Mouse (Mus musculus) urinary bladder, postnatal 10 days (tissue): ENCODE results near the gene Pnldc1.

Experiments
- DNase-seq: peaks from one replicate; pipeline ENCODE4 v3.0.0; 2022; ENCODE audit warnings: low spot score

Pnldc1 gene

DNA sequence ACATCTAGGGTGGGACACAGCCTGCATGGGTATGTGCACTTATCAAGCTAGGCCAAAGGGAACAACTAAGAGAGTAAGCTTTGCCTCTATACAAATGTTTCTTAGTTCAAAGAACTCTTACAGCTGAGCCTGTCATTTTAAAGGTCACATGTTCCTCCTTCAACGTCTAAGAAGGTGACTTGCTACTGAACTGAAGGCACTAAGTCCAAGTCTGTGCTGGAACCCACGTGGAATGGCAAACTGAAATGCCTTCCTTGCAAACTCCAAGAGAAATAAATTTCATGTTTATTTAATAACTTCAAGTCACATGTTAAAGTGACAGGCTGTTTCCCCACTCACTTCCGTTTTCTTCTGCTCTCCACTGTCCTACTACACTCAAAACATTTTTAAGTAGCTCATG, 52.6 kb downstream of the Pnldc1 start:
- DNase-seq, result no peak

DNA sequence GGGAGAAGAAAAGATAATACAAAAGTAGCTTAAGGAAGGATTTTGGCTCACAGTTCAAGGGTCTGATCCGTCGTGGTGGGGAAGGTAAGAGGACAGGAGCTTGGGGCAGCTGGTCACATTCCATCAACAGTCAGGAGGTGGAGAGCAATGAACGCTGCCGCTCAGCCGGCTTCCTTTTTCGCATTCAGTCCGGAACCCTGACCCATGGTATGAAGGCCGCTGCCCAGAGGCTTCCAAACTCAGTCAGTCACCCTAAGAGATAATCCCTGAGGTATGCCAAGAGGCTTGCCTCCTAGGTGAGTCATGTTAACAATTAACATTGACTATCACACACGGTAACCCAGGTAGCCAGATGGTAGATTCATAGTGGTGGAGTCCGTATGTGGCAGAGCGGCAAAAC, 55.6 kb downstream of the Pnldc1 start:
- DNase-seq, result no peak

DNA sequence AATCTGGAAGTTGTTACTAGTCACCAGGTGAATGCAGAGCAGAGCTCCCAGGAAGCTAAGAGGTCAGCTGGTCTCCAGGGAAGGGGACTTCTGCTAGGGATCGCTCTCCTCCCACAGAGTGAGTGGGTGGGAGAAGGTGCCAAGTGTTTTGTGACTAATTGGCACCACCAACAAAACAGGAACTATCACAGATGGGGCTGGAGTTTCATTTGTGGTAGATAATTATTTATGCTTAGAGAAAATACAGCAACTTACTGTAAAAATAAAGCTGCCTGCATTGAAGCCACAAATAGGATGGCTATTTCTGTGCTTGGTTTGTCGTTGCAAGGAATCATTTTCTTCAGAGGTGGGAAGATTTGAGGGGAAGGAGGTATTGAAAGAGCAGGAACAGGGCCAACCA, 56.2 kb downstream of the Pnldc1 start:
- DNase-seq, result no peak

DNA sequence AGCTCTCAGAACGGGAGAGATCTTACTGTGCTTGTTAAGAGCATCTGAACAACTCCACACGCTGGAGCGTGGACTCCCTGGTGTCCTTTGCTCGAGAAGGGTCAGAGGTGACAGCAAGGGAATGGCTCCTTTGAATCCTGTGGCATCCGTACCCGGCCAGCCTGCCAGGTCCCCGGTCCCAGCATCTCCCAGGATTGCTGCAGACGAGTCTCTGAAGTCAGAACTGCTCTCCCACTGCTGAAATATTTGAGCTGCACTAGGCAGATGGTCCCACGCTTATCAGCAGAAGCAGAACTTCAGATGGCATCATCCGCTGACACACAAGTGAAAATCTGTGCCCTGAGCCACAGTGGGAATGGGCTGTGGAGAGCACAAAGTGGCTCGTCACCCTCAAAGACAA, 58.3 kb downstream of the Pnldc1 start:
- no peak for DNase-seq

DNA sequence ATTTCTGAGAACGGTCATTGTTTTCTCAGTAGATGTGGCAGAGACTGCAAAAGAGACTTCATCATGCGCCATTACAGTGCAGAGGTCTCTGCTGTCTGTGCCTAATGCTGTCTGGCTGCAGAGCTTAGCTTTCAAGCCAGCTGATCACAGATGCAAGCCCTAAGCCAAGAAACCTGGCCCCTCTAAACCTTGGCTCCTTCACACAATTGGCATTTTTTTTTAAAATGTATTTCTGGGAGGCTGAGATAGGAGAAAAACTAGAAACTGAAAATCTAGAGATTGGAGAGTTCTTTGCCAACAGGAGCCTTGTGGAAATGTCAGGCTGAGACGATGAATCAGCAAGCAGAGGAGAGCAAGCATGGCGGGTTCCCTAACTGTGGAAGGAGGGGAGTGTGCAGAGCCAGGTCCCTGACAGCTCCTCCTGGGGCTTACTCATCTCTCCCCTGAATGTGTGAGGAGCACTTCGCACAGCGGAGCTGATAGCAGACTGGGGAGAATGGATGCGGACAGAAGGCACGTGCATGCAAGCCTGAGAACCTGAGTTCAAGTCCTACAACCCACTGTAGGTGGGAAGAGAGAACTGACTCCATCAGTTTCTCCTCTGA, 60.1 kb downstream of the Pnldc1 start:
- DNase-seq, result no peak

DNA sequence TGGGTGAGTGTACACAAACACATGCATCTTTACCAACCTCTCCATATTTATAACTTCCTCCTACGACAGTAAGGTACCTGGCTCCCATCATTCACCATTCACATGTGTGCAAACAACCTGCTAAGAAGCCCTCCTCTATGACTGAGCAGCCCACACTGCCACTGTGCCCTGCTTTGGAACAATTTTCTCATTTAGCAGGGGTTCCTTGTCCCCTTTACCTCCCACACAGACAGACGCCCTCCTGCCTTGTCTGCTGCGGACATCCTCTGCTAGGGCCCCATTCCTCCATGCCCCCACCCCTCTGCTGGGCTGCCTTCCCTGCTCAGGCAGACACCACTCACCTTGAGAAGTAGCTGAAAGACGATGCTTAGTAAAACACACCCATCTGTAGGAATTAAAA, 62.3 kb downstream of the Pnldc1 start:
- DNase-seq, result no peak

DNA sequence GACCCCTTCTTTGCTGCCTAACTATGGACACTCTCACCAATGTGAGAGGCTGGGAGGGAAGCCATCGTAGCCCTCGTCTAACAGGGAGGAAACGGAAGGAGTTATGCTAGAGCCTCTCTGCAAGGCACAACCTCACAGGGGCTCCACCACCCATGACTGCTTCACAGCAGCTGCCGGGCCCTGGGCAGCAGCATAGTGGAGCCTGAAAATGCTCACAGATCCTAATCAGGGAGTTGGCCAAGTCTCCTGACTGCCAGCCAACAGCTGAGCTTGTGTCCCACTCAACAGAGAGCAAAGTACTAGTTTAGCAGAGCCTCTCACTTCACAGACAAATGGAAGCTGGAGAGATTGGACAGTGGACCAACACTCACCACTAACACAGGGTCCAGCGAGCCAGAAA, 63.6 kb downstream of the Pnldc1 start:
- no peak for DNase-seq

DNA sequence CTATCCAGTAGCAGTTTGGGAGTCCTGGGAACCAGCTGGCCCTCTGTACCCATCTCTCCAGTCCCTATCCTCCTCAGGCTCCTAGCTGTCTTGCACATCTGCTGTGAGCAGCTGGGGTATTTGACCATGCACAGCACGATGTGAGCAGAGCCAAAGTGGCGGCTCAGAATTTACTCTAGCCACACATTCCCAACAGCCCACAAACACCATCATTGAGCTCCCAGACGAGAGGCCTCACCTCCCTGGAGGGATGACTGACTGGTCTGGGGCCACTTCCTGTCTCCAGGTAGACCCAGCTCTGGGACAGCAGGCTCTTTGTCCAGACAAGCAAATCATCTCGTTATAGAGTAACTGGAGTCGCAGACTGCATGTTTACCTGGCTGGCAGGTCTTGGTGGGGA, 64.2 kb downstream of the Pnldc1 start:
- DNase-seq, result no peak

DNA sequence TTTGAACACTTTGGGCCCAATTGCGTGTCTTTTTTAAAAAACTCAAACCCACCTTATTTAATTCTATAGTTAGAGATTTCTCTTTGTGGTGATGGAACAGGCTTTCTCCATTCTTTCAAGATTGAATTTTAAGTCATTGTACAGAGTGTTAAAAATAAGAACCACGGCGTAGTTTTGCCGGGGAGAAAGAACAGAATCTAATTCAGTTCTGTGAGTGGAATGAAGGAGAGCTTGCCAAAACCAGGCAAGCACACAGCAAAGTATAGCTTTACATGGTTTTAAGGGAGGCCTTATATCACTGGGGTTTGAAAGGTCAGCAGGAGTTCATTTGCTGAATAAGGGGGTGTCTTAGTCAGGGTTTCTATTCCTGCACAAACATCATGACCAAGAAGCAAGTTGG, 65.5 kb downstream of the Pnldc1 start:
- no peak for DNase-seq

DNA sequence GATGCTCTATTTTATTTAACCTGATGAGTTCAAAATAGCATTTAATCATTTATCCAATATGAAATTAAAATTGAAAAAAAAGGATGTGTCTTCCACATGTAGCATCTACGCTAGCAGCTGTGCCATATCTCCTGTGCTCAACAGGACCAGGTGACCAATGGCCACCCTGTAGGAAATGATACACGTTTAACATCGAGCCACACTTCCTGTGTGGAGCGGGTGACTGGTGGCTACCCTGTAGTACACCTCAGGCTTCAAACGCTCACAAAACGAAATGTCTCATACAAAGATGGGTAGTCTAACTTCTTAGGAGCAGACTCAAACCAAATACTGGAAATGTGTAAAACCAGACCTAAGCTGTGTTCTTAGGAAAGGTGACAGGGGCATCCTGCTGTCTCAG, 66.2 kb downstream of the Pnldc1 start:
- no peak for DNase-seq

DNA sequence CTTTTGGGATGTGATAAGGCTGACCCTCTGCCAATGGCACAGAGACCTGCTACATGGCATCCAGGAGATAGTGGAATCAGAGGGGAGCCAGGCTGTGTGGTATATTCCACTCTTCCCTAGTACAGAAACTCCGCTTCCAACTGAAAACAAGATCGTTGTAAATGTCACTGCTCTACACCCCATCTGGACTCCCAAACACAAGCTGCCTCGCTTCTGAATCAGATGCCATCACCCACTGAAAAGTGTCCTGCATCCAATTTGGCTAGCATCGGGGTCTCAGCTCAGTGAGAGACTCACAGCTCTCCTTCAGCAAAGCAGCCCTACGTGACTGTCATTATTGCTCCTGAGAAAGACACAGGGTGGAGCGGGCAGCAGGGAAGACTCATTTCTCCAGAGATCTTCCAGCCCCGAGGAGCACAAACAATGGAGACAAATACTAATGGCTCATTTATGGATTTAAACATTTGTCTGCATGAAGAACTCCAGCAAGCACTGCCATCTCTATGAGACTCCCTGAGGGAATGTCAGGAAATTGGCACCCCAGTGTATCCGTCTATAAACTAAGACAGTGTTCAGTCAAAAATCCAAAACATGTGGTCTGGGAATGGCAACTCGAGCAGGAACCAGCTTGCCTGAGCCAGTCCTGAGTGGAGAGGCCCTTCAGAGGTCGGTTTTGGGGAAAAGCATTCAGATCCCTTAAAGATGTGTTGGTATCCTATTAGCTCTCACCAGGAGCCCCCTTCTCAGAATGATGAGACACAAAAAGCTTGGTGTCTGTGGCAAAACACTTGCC, 70.4 kb downstream of the Pnldc1 start:
- no peak for DNase-seq
